Mouse (Mus musculus) lung, adult 2 months (tissue): ENCODE data around the gene Ccdc90b. TPM values are rescaled to one million over a fixed set of nuclear protein-coding genes. Genes with fewer than 3 reads are reported as not detected.

Source experiments
- DNase-seq: peaks from one replicate; pipeline ENCODE4 v3.0.0; 2022
- H3K4me1 ChIP-seq: fragments of 200-500 bp; 2 replicates; pipeline ENCODE4 v1.6.1; 2011; ENCODE audit warnings: low read length; ENCODE audit not compliant: control insufficient read depth, insufficient read depth
- H3K4me3 ChIP-seq: fragments of 200-500 bp; replicated peaks from 2 replicates; pipeline ENCODE3; 2011; ENCODE audit warnings: low read depth, mild to moderate bottlenecking, control low read depth, low read length; ENCODE audit errors: extremely low read depth
- CTCF ChIP-seq: fragments of 200-500 bp; IDR thresholded peaks from 2 replicates; pipeline ENCODE4 v1.5.1; 2011; ENCODE audit warnings: mild to moderate bottlenecking, low read length, control low read depth; ENCODE audit not compliant: insufficient read depth
- POLR2A ChIP-seq: fragments of 200-500 bp; IDR thresholded peaks from 2 replicates; pipeline ENCODE4 v1.6.1; 2011; ENCODE audit warnings: low read depth, mild to moderate bottlenecking, control low read depth, low read length, borderline replicate concordance; ENCODE audit errors: extremely low read depth
- WGBS: fragments of 180-500 bp; shearing (Covaris S2); methylation state at CpG from one replicate; pipeline ENCODE4 v1.1.7; 2018; 5-methylcytosine and 5-hydroxymethylcytosine counted together
- polyA plus RNA-seq: library from polyadenylated mRNA; depleted of rRNA; stranded (reverse); fragments of >200 nt; gene quantifications from 2 replicates; pipeline ENCODE4 v1.2.3, GENCODE M21; 2012; rRNA removed

Gene Ccdc90b
- polyA plus RNA-seq, result 3.7 and 5.3 TPM in 2 replicates

DNA sequence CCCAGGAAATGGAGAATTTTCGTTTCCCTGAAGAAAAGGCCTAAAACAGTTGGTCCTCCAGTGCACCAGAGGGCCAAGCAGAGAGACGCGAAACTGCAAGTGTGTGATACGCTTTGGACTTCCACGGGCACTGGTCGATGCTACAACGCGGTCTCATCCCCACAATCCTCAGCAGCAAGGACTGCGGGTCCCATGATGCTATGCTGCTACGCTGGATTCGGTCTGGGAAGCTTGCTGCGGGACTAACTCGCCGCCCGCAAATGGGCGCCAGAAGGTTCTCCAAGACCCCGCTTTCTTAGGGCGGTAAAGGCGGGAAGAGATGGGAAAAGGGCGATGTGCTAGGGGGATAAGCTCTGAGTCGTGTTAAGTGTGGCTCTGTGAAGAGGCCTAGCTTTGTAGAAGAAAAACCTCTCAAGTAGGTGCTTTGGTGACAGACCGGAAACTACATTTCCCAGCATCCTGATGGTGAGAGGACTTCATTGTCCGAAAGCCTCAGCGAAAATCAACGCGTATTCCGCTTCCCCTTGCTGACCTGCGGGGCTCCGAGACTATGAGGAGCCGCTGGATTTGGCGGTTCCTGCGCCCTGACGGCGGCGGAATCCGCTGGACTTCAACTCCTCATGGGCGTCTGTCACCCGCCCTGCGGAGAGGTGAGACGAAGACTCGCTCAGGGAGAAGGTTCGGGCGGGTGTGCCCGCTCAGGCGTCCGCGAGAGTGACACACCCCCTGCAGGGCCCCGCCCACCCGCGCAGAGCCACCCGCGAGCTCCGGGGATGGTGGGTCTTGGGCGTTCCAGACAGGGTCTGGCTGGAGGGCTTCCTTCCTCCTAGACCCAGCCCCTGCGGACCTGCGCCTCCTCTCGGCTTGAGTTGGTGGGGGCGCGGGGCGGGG, at the start of gene Ccdc90b:
TSS of gene Ccdc90b (plus strand) at position 164 of the 891 bp plus-strand sequence.
- H3K4me1 ChIP-seq, result no peaks in the 10 kb centered on the region
- peak within 1 kb of the TSS; percentile 92 for H3K4me3 ChIP-seq
- WGBS, result under 1% methylated on average over 60 of the region's 60 CpGs
- DNase-seq, result peak; percentile 92
- TF ChIP-seq CTCF, result peak; percentile 62
- TF ChIP-seq POLR2A, result peak; percentile 86; the same call in 1 of the 2 replicates

DNA sequence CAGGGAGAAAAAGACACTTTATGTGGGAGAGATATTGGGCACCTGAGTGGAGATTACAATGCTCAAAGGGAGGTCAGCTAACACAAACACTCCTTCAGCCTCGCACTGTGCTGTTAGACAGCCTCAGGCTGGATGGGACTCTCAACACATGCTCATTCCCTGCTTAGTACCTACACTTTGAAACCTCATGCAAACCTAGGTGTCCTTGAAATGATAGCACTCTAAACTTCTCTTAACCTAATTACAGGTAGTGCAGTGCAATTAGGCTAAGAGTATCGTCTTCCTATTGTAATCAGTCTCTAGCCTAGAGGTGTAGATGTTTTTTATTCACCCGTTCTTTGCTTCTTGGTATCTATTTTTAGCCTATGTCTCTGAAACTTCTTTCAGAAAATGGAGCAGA, 40.6 kb upstream of the Ccdc90b start:
- no peak for TF ChIP-seq CTCF
- no peak for TF ChIP-seq POLR2A
- no peaks in the 10 kb centered on the region for H3K4me1 ChIP-seq
- no peak overlapping the region for H3K4me3 ChIP-seq
- 62% methylated on average over 3 of the region's 3 CpGs for WGBS
- DNase-seq, result no peak

DNA sequence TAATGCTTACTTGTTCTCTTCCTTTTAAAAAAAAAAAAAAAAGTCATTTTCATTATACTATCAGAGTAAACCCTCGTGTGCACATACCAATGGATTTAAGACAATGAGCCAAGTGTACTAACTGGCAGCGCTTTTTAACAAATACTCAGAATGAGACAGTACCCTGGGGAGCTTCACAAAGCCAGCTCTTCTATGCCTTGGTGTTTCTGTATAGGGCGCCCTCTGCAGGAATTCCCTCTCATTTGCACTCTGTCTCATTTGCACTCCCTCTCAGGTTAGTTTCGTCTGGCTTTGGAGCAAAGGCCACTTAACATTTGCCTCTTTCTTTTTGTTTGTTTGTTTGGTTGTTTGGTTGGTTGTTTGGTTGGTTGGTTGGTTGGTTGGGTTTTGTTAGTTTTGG, 40.1 kb upstream of the Ccdc90b start:
- DNase-seq, result no peak
- no peak overlapping the region for H3K4me3 ChIP-seq
- no peak for TF ChIP-seq CTCF
- WGBS, result 35% methylated on average over 4 of the region's 4 CpGs
- no peaks in the 10 kb centered on the region for H3K4me1 ChIP-seq

DNA sequence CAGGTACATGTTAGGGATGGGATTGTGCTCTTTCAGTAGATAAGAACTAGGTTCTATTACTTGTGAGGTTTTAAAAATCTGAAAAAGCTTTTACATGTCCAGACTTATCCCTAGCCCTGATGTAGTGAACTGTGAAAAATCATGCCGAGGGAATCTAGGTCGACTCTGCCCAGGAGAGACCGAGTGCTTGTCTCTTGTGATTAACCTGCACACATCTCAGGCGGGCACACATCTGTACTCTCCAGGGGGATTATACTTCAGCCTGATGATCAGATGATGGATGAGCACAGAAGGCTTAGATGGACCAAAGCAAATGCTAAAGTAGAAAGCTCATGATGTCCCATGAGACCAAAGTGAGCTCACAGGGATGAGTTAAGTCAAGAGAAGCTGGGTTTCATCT, 31.7 kb upstream of the Ccdc90b start:
- DNase-seq, result no peak
- TF ChIP-seq POLR2A, result no peak
- TF ChIP-seq CTCF, result no peak
- H3K4me3 ChIP-seq, result no peak overlapping the region
- no peaks in the 10 kb centered on the region for H3K4me1 ChIP-seq
- WGBS, result 88% methylated on average over 4 of the region's 4 CpGs

DNA sequence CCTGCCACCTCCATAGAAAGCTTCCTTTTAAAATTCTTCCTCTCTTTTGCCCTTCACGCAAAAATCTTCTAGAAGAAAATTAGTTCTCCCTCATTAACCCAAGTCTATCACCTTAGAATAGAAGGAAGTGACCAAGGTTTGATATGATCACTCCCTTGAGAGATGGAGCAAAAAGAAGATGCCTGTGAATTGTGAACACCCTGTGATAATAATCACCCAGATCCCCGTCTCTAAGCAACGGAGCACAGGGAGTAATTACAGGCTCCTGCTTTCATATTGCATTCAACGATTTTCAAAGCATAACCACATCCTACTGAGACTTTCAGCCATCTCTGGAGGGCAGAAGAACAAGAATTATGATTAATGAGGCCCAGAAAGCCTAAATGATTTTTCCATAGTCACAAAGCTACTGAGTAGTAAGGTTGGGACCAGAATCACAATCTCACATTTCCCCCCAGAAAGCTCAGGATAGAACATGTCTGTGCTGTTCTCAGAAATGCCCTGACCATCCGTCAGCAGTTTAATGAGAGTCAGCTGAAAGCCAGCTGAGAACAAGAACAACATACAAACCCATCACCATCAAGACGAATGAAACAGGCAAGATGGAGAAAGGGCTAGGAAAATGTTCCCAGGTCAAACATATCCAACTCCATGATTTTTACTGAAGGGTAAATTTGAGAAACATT, 28.5 kb upstream of the Ccdc90b start:
- Histone ChIP-seq H3K4me3 (no peak overlapping the region), H3K4me1 (no peaks in the 10 kb centered on the region)
- TF ChIP-seq POLR2A, result no peak
- no peak for TF ChIP-seq CTCF
- no peak for DNase-seq
- 66% methylated on average over 6 of the region's 6 CpGs for WGBS

DNA sequence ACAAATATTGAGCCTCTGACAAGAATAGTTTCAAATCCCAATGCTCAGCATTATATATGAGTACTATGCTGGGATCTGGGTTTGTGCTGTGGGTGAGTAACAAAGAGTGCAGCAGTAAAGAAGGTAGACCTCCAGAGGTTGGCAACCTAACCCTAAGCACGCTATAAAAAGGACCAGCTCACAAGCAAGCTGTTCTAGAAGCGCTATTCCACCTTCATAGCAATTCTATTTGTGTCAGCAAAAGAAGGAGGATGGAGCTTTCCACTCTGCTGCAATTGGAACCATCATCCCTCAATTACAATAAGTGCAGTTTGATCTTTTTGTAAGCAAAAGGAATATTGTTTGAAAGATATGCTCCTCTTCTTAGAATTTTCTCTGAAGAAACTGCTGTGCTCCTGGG, 14.2 kb upstream of the Ccdc90b start:
- TF ChIP-seq CTCF (no peak), POLR2A (no peak)
- Histone ChIP-seq H3K4me1 (no peaks in the 10 kb centered on the region), H3K4me3 (no peak overlapping the region)
- WGBS, result 61% methylated on average over 2 of the region's 2 CpGs
- no peak for DNase-seq

DNA sequence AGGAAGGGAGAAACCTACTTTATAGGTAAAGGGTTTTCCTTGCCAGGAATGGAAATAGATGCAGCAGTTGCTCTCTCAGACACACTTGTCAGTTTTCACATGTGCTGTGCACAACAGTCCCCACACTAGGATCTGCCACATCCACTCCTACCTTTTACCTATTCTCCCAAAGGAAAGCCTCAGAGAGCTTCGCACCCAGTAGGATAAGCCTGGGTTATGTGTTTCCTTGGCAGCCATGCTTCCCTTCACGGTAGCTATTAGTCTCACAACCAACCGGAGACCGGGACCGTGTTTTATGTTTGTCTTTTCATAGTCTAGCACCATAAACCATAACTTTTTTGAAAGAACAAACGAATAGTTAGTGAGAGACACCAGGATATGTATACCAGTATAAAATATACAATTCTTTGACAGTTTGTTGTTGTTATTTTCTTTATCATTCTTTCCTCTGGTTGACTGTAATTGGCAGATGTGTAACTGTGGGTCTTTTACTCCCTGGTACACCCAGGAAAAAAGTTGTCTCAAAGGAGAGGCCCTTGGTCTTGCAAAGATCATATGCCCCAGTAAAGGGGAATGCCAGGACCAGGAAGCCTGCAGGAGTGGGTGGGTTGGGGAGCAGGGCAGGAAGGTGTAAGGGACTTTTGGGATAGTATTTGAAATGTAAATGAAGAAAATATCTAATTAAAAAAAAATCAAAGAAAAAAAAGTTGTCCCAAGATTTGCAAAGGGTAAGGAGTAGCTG, 10.5 kb upstream of the Ccdc90b start:
- TF ChIP-seq CTCF (no peak), POLR2A (no peak)
- 78% methylated on average over 6 of the region's 6 CpGs for WGBS
- Histone ChIP-seq H3K4me1 (no peaks in the 10 kb centered on the region), H3K4me3 (no peak overlapping the region)
- DNase-seq, result no peak

DNA sequence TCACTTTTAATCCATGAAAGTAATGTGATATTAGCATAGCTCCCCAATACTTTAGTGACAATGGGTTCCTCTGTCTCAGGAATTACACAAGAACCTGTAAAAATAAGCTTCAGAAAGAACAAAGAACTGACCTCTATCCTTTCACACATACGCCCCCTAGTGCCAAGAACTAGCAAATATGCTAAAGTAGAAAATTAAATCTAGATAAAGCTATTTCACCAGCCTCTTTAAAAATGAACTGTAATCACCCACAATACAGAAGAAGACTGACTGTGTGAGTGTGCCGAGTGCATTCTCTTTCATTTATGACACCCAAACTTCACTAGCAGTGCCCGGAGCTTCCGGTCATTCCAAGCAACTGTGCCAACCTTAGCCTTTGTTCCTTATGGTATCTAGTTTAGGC, 10.0 kb upstream of the Ccdc90b start:
- DNase-seq, result no peak
- TF ChIP-seq POLR2A, result no peak
- no peak for TF ChIP-seq CTCF
- Histone ChIP-seq H3K4me1 (no peaks in the 10 kb centered on the region), H3K4me3 (no peak overlapping the region)
- WGBS, result 41% methylated on average over 4 of the region's 4 CpGs

DNA sequence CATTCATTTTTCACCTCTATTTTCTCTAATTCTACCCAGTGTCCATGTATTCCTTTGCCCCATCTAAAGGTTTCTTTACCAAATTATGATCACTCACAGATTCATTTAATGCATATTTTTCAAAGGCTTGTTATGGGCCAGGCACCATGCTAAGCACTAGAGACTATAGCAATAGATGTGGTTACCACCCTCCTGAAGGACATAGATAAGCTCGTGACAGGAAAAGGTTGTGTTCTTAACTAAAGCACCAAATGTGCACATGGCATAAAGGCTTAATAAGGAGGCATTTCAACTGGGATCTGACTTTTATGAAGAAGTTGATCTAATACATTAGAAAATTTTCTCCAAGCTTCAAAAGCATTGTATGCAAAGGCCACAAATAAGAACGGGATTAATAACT, 2.2 kb upstream of the Ccdc90b start:
- TF ChIP-seq POLR2A, result no peak
- TF ChIP-seq CTCF, result no peak
- no peak for DNase-seq
- H3K4me3 ChIP-seq, result no peak overlapping the region
- no peaks in the 10 kb centered on the region for H3K4me1 ChIP-seq
- WGBS, result 83% methylated on average over 2 of the region's 2 CpGs

DNA sequence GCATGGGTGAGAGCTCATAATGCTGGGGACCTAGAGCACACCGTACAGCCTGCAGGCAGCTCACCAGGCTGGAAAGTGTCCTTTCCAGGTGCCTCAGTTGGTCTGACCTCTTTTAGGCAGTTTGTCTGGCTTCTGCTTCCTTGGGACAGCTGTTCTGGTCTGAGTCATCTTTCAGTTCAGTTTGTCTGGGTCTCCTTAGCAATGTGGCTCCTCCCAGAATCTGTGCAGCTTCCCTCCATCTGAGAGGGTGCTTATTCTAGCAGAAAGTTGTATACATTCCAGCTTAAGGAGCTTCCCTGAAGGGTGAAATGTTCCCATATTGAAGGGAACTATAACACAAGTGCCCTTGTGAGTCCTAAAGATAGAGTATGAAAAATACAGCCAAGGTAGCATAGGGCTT, 5.8 kb downstream of the Ccdc90b start:
- 100% methylated on average over 1 of the region's 1 CpGs for WGBS
- no peaks in the 10 kb centered on the region for H3K4me1 ChIP-seq
- DNase-seq, result no peak
- TF ChIP-seq POLR2A (no peak), CTCF (no peak)
- no peak overlapping the region for H3K4me3 ChIP-seq
